Mouse (Mus musculus) ovary, postnatal 10 days (tissue): ENCODE data around the gene Tmem216.

Experiments used
- DNase-seq: peaks from one replicate; pipeline ENCODE4 v3.0.0; 2022; ENCODE audit warnings: low spot score

The Tmem216 gene

GRCm38 (mm10) chr19:10555624-10556510 is at the start of gene Tmem216:
TSS of gene Tmem216 (minus strand) at chr19:10556238.
- DNase-seq: peak; percentile 61

GRCm38 (mm10) chr19:10605293-10605900 is 49.4 kb upstream of the Tmem216 start, which contains the start of the genes Ddb1 and Tkfc:
TSS of gene Ddb1 (plus strand) at chr19:10605327.
TSS of gene Tkfc (minus strand) at chr19:10605654.
- peak; percentile 96 for DNase-seq

DNA sequence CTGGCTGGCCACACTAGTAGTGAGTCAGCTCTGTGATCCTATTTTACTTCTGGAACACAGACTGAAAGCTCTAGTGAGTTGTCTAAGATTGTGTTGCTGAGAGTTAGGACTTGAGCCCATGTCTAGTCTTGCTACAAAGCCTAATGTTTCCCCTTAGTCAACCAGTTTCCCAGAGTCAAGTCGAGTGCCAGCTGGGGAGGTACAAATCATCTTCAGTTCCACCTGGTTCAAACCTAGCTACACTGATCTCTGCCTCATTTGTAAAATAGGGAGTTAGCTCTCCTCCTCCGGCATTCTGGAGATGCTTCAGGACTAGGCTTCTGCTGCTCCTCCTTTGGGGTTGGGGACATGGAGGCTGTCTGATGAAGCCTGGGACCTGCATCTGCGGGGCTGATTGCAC is 48.5 kb upstream of the Tmem216 start:
- DNase-seq: no peak

DNA sequence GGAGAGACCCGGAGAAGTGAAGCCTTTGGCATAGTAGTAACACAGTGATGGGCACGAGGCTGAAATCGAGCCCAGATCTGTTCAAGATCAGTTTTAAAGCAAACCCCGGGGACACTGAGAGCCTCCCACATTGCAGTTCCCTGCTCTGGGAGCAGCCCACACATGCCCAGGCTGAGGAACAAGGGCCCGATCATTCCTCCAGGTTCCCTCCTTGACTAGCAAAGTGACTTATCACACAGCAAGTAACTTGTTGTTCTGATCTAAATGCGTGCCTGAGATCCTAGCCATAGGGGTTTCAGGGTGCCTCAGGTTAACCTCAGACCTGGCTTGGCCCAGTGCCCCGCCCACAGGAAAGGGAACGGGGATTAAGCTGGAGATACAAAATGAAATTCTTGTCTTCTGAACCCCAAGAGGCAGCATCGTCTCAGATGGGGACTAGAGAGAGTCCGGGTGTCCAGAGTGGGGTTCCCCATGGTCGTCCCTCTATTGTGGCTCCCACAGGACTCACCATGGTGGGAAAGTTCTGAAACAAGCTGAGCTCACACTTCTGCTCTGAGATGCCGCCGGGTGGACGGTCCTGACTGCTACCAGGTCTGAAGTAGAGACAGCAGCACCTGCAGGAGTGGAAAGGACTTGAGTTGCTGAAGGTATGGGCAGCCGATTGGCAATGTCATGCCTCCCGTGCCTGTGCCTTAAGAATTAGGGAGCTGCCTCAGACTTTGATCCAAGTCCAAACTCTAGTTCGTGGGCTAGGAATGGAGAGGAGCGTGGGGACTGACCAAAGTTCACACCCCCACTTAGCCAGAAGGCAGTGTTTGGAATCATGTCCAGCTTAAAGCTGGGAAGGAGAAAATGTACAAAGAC is 47.9 kb upstream of the Tmem216 start:
- no peak for DNase-seq

GRCm38 (mm10) chr19:10602787-10603186 is 46.7 kb upstream of the Tmem216 start:
- peak; percentile 64 for DNase-seq

GRCm38 (mm10) chr19:10602247-10602769 is 46.3 kb upstream of the Tmem216 start:
- DNase-seq: no peak

- DNase-seq: no peak
Observed at GRCm38 (mm10) chr19:10599648-10600047, 43.6 kb upstream of the Tmem216 start.

DNA sequence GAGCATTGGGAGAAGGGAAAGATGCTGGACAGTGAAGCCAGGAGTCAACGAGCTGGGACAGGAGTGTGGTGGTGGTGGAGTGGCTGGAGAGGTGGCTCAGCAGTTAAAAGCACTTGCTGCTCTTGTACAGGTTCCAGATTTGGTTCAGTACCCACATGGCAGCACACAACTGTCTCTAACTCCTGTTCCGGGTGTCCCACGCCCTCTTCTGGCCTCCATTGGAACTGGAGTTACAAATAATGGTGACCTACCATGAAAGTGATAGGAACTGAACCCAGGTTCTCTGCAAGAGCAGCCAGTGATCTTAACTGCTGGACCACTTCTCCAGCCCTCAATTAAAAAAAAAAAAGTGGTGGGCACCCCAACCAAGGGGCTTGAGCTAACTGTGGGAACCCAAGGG is 42.1 kb upstream of the Tmem216 start:
- DNase-seq: no peak

DNA sequence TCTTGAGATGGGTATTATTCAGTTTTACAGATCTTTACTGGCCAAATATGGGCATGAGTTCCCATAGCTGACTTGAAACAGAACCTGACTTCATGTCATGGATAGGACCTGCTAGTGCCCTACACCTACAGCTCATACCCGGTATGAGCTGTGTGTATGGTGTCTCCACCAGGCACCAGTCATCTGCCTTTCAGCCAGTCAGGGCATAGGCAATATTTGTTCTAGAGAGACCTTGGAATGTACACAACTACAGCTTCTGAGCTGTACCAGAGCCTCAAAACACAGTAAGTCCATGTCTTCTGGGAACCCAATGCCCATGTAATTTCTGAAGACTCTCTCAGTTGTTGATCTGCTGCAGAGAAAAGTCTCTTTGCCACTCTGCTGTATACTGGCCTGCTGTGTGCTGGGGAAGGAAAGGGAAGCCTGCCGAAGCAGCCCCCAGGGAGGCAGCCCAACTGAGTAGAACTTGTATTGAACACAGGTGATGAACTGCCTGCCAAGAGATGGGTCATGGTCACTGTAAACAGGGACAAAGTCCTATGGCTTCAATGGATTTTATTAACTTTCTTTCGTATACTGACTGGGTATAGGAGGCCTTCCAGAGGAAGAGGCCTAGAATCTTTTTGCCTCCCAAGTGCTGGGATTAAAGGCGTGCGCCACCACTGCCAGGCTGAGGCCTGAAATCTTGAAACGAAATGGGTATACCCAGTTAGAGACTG is 35.8 kb upstream of the Tmem216 start:
- no peak for DNase-seq

- DNase-seq: no peak
Observed at GRCm38 (mm10) chr19:10590301-10590700, 34.3 kb upstream of the Tmem216 start.

DNA sequence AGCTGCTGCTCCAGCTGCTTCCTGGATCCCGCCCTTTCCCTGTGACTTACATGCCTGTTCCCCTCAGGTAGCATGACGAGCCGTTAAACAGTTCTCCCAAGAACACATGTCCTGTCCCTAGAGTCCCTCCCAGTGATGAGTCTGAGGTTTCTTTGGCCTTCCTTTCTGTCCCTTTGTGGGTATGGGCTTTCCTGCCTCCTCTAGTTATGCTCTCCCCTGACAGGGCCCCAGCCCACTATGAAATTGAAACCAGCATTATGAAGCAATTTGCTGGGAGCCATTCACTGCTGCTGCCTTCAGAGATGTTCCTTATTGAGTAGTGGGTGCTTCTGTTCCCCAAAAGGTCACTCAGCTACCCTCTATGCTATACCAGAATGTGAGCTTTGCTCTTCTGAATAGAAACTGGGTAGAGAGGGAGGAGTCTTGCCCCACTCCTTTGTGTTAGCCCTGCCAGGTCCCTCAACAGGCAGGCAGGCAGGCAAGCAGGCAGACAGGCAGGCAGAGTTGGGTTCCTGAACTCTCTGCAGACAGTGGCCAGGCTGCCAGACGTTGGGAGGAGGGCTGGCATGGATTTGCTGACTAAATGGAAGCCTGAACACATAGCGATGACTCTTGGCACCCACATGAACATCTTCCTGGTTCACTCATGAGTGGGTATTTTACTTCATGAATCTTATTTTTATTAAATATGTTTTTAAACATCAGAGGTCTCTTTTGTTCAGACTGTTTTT is 33.3 kb upstream of the Tmem216 start:
- no peak for DNase-seq

DNA sequence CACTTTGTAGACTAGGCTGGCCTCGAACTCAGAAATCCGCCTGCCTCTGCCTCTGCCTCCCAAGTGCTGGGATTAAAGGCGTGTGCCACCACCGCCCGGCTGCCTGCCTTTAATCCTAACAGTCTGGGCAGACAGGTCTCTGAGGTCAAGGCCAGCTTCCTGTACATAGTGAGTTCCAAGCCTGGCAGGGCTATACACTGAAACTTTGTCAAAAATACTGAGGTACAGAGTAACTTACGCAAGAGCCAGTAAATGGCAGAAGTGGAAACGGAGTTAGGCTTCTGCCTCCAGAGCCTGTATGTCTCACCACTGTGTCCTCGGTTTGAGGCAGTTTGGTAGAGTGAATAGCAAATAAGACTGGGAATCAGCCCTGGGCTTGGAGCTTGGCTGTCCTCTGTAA is 31.2 kb upstream of the Tmem216 start:
- no peak for DNase-seq

GRCm38 (mm10) chr19:10585112-10585511 is 29.1 kb upstream of the Tmem216 start:
- DNase-seq: no peak

DNA sequence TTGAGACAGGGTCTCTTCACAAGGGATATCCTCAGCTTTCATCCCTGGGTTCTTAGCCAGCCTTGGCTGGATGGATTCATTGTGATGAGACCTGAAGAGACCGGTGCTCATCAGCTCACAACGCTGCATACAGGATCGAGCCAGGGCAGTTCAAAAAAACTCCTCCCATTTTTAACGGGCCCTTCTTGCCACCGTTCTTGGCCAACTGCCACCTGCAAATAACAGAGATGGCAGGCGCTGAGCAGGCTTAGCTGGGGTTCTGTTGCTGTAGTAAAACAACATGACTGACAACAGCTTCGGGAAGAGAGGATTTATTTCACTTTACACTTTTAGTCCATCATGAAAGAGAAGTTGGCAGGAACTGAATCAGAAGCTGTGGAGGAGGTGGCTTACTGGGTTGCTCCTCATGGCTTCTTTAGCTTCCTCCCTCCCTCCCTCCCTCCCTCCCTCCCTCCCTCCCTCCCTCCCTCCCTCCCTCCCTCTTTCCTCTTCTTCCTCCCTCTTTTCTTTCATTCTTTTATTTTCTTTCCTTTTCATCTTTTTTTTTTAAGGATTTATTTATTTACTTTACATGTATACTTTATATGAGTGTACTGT is 27.6 kb upstream of the Tmem216 start:
- no peak for DNase-seq

DNA sequence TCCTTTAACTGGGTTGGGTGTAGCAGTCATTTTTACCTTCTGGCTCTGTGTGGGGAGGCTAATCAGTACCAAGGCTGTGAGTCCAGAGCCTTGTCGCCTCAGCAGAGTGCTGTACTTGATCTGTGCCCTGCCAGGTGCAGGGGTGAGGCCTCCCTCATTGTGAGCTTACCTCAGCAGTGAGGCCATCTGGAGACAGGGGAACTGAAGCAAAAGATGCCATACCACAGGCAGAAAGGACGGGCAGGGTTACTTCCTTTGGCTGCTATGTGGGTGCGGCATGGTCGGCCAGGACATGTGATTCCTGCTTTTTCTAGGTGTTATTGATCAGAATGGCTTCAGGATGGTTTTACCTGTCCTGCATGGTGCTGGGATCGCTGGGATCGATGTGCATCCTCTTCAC is 25.9 kb upstream of the Tmem216 start:
- no peak for DNase-seq

GRCm38 (mm10) chr19:10580761-10581160 is 24.7 kb upstream of the Tmem216 start:
- no peak for DNase-seq

DNA sequence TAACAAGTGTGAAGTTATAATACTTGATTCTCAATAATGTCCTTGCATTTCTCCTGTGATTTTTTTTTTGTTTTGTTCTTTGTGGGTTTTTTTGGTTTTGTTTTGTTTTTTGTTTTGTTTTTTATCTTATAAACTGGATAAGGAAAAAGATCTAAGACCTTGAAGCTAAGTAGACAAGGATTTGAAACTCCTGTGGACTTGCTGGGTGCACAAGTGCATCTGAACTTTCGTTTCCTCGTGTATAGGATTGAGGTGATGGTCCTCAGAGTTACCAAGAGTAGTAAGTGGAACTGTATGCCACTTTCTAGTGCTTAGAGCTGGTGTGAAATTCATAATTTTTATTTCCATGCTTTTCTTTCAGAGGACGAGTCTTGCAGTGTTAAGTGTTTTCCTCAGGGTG is 24.1 kb upstream of the Tmem216 start:
- no peak for DNase-seq

GRCm38 (mm10) chr19:10576690-10577561 is 20.9 kb upstream of the Tmem216 start, which contains the start of the genes Cyb561a3 and Tmem138:
TSS of gene Cyb561a3 (plus strand) at chr19:10577172.
TSS of gene Tmem138 (minus strand) at chr19:10577362.
- peak; percentile 75 for DNase-seq

- DNase-seq: no peak
Observed at GRCm38 (mm10) chr19:10569627-10570026, 13.6 kb upstream of the Tmem216 start.
